Mouse (Mus musculus): Measurements from ENCODE around the gene Ttyh2. TPM values are rescaled to one million over a fixed set of nuclear protein-coding genes. Genes with fewer than 3 reads are reported as not detected.

The Ttyh2 gene
- polyA plus RNA-seq, 1 experiment from 2014 or later = 25.2 TPM

- DNase-seq (ENCODE audit: low spot score) (no peak), ATAC-seq (no peak)
- no peak overlapping the region for H3K27ac ChIP-seq (ENCODE audit: low read depth, low read length)
- no peak overlapping the region for H3K4me2 ChIP-seq (ENCODE audit: low read length)
- H3K36me3 ChIP-seq (ENCODE audit: control insufficient read depth, insufficient read depth, low read length) = no peaks in the 10 kb centered on the region
- H3K9me3 ChIP-seq (replicated peaks; ENCODE audit: control insufficient read depth, low read length) = no peaks in the 10 kb centered on the region
- no peak overlapping the region for H3K9ac ChIP-seq (ENCODE audit: low read length)
- no peak overlapping the region for H3K4me3 ChIP-seq (ENCODE audit: low read depth, low read length)
- 74% methylated on average over 13 of the region's 13 CpGs for WGBS
- H3K27me3 ChIP-seq (replicated peaks; ENCODE audit: control insufficient read depth, insufficient read depth, low read length) = no peaks in the 10 kb centered on the region
- H3K4me1 ChIP-seq (ENCODE audit: control insufficient read depth, insufficient read depth, low read length) = peaks cover 5% of the 10 kb centered on the region
Measured at GRCm38 (mm10) chr11:114723030-114723429, 47.8 kb downstream of the Ttyh2 start.

- WGBS = 56% methylated on average over 11 of the region's 11 CpGs
- no peak overlapping the region for H3K9ac ChIP-seq (ENCODE audit: low read length)
- H3K27me3 ChIP-seq (replicated peaks; ENCODE audit: control insufficient read depth, insufficient read depth, low read length) = no peaks in the 10 kb centered on the region
- H3K4me2 ChIP-seq (ENCODE audit: low read length) = no peak overlapping the region
- no peaks in the 10 kb centered on the region for H3K9me3 ChIP-seq (replicated peaks; ENCODE audit: control insufficient read depth, low read length)
- H3K4me3 ChIP-seq (ENCODE audit: low read depth, low read length) = no peak overlapping the region
- no peaks in the 10 kb centered on the region for H3K36me3 ChIP-seq (ENCODE audit: control insufficient read depth, insufficient read depth, low read length)
- H3K27ac ChIP-seq (ENCODE audit: low read depth, low read length) = no peak overlapping the region
- H3K4me1 ChIP-seq (ENCODE audit: control insufficient read depth, insufficient read depth, low read length) = peaks cover 5% of the 10 kb centered on the region
- DNase-seq (ENCODE audit: low spot score) (peak; percentile 33), ATAC-seq (no peak)
Measured at GRCm38 (mm10) chr11:114724787-114725590, 49.8 kb downstream of the Ttyh2 start.

- peak; percentile 82 for DNase-seq (ENCODE audit: low spot score)
- Histone ChIP-seq H3K9me3 (replicated peaks; ENCODE audit: control insufficient read depth, low read length) (no peaks in the 10 kb centered on the region), H3K27me3 (replicated peaks; ENCODE audit: control insufficient read depth, insufficient read depth, low read length) (no peaks in the 10 kb centered on the region), H3K4me1 (ENCODE audit: control insufficient read depth, insufficient read depth, low read length) (peaks cover 5% of the 10 kb centered on the region), H3K27ac (ENCODE audit: low read depth, low read length) (no peak within 1 kb of the TSS), H3K4me2 (ENCODE audit: low read length) (peak within 1 kb of the TSS; percentile 60), H3K9ac (ENCODE audit: low read length) (peak within 1 kb of the TSS; percentile 14; the same call in 1 of the 2 replicates), H3K36me3 (ENCODE audit: control insufficient read depth, insufficient read depth, low read length) (no peaks in the 10 kb centered on the region), H3K4me3 (ENCODE audit: low read depth, low read length) (peak within 1 kb of the TSS; percentile 25)
- 10% methylated on average over 34 of the region's 34 CpGs for WGBS
- peak; percentile 91 for ATAC-seq
Measured at GRCm38 (mm10) chr11:114726965-114727825, 52.0 kb downstream of the Ttyh2 start, which contains the start of gene Dnaic2. Gene Dnaic2, plus strand, starts transcription at chr11:114727408.

DNA sequence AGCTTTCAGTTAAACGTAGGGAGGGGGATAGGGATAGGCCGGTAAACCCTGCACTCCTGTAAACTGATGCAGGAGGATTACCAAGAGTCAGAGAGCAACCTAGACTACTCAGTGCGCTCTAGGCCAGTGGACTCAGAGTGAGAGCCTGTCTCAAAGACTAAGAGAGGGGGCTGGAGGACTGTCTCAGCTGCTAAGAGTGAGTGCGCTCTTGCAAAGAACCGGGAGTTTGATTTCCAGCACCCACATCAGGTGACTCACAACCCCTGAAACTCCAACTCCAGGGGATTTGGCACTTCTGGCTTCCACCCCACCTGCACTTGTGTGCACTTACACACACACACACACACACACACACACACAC lies 52.6 kb downstream of the Ttyh2 start:
- Histone ChIP-seq H3K27me3 (replicated peaks; ENCODE audit: control insufficient read depth, insufficient read depth, low read length) (no peaks in the 10 kb centered on the region), H3K36me3 (ENCODE audit: control insufficient read depth, insufficient read depth, low read length) (no peaks in the 10 kb centered on the region), H3K9ac (ENCODE audit: low read length) (no peak overlapping the region; the same call in 1 of the 2 replicates), H3K4me2 (ENCODE audit: low read length) (peak overlapping the region; percentile 60), H3K9me3 (replicated peaks; ENCODE audit: control insufficient read depth, low read length) (no peaks in the 10 kb centered on the region), H3K4me1 (ENCODE audit: control insufficient read depth, insufficient read depth, low read length) (peaks cover 5% of the 10 kb centered on the region), H3K4me3 (ENCODE audit: low read depth, low read length) (0 out of 2 replicates have a peak overlapping the region, but pooled peaks have one; percentile 25), H3K27ac (ENCODE audit: low read depth, low read length) (no peak overlapping the region)
- ATAC-seq = no peak
- 30% methylated on average over 5 of the region's 5 CpGs for WGBS
- DNase-seq (ENCODE audit: low spot score) = no peak

- H3K4me2 ChIP-seq (ENCODE audit: low read length) = no peak overlapping the region
- H3K4me3 ChIP-seq (ENCODE audit: low read depth, low read length) = no peak overlapping the region
- H3K27me3 ChIP-seq (replicated peaks; ENCODE audit: control insufficient read depth, insufficient read depth, low read length) = no peaks in the 10 kb centered on the region
- H3K27ac ChIP-seq (ENCODE audit: low read depth, low read length) = no peak overlapping the region
- H3K36me3 ChIP-seq (ENCODE audit: control insufficient read depth, insufficient read depth, low read length) = no peaks in the 10 kb centered on the region
- no peak overlapping the region for H3K9ac ChIP-seq (ENCODE audit: low read length)
- DNase-seq (ENCODE audit: low spot score) (no peak), ATAC-seq (no peak)
- no peaks in the 10 kb centered on the region for H3K9me3 ChIP-seq (replicated peaks; ENCODE audit: control insufficient read depth, low read length)
- H3K4me1 ChIP-seq (ENCODE audit: control insufficient read depth, insufficient read depth, low read length) = peaks cover 5% of the 10 kb centered on the region
- WGBS = 44% methylated on average over 5 of the region's 5 CpGs
Measured at GRCm38 (mm10) chr11:114728333-114728732, 53.1 kb downstream of the Ttyh2 start.

GRCm38 (mm10) chr11:114729832-114730363 lies 54.7 kb downstream of the Ttyh2 start:
- no peaks in the 10 kb centered on the region for H3K27me3 ChIP-seq (replicated peaks; ENCODE audit: control insufficient read depth, insufficient read depth, low read length)
- no peaks in the 10 kb centered on the region for H3K36me3 ChIP-seq (ENCODE audit: control insufficient read depth, insufficient read depth, low read length)
- no peaks in the 10 kb centered on the region for H3K9me3 ChIP-seq (replicated peaks; ENCODE audit: control insufficient read depth, low read length)
- no peak overlapping the region for H3K4me3 ChIP-seq (ENCODE audit: low read depth, low read length)
- H3K27ac ChIP-seq (ENCODE audit: low read depth, low read length) = no peak overlapping the region
- no peak for DNase-seq (ENCODE audit: low spot score)
- WGBS = 54% methylated on average over 6 of the region's 6 CpGs
- no peak overlapping the region for H3K9ac ChIP-seq (ENCODE audit: low read length)
- peaks cover 5% of the 10 kb centered on the region for H3K4me1 ChIP-seq (ENCODE audit: control insufficient read depth, insufficient read depth, low read length)
- no peak overlapping the region for H3K4me2 ChIP-seq (ENCODE audit: low read length)
- ATAC-seq = no peak

GRCm38 (mm10) chr11:114731711-114732110 lies 56.5 kb downstream of the Ttyh2 start:
- Histone ChIP-seq H3K36me3 (ENCODE audit: control insufficient read depth, insufficient read depth, low read length) (no peaks in the 10 kb centered on the region), H3K4me2 (ENCODE audit: low read length) (no peak overlapping the region), H3K27me3 (replicated peaks; ENCODE audit: control insufficient read depth, insufficient read depth, low read length) (no peaks in the 10 kb centered on the region), H3K4me1 (ENCODE audit: control insufficient read depth, insufficient read depth, low read length) (peaks cover 5% of the 10 kb centered on the region), H3K4me3 (ENCODE audit: low read depth, low read length) (no peak overlapping the region), H3K27ac (ENCODE audit: low read depth, low read length) (no peak overlapping the region), H3K9ac (ENCODE audit: low read length) (no peak overlapping the region), H3K9me3 (replicated peaks; ENCODE audit: control insufficient read depth, low read length) (no peaks in the 10 kb centered on the region)
- 84% methylated on average over 4 of the region's 4 CpGs for WGBS
- no peak for DNase-seq (ENCODE audit: low spot score)
- ATAC-seq = no peak

GRCm38 (mm10) chr11:114732890-114733289 lies 57.7 kb downstream of the Ttyh2 start:
- Histone ChIP-seq H3K36me3 (ENCODE audit: control insufficient read depth, insufficient read depth, low read length) (no peaks in the 10 kb centered on the region), H3K9ac (ENCODE audit: low read length) (no peak overlapping the region), H3K9me3 (replicated peaks; ENCODE audit: control insufficient read depth, low read length) (no peaks in the 10 kb centered on the region), H3K27me3 (replicated peaks; ENCODE audit: control insufficient read depth, insufficient read depth, low read length) (no peaks in the 10 kb centered on the region), H3K4me1 (ENCODE audit: control insufficient read depth, insufficient read depth, low read length) (no peaks in the 10 kb centered on the region), H3K4me2 (ENCODE audit: low read length) (no peak overlapping the region), H3K4me3 (ENCODE audit: low read depth, low read length) (no peak overlapping the region), H3K27ac (ENCODE audit: low read depth, low read length) (no peak overlapping the region)
- no peak for DNase-seq (ENCODE audit: low spot score)
- WGBS = 83% methylated on average over 22 of the region's 22 CpGs
- ATAC-seq = no peak

All from forebrain, embryonic 14.5 days (tissue).